Mouse (Mus musculus) cortical plate, adult 2 months (tissue): ENCODE results near the gene S100pbp. TPM values are rescaled to one million over a fixed set of nuclear protein-coding genes. Genes with fewer than 3 reads are reported as not detected.

Experiments
- H3K27ac ChIP-seq: fragments of 200-500 bp; 2 replicates; pipeline ENCODE4 v1.5.1; 2012; ENCODE audit warnings: low read length, control low read depth, inconsistent platforms; ENCODE audit not compliant: insufficient read depth
- H3K4me1 ChIP-seq: fragments of 200-500 bp; 2 replicates; pipeline ENCODE4 v1.6.1; 2011; ENCODE audit warnings: low read length; ENCODE audit not compliant: control insufficient read depth, insufficient read depth
- H3K4me3 ChIP-seq: fragments of 200-500 bp; 2 replicates; pipeline ENCODE4 v1.5.1; 2011; ENCODE audit warnings: mild to moderate bottlenecking, low read length, control low read depth; ENCODE audit not compliant: insufficient read depth
- CTCF ChIP-seq: fragments of 200-500 bp; IDR thresholded peaks from 2 replicates; pipeline ENCODE4 v1.5.1; 2011; ENCODE audit warnings: mild to moderate bottlenecking, control low read depth, low read length; ENCODE audit not compliant: insufficient read depth; ENCODE audit errors: extremely low read depth
- POLR2A ChIP-seq: fragments of 200-500 bp; IDR thresholded peaks from 2 replicates; pipeline ENCODE4 v1.6.1; 2011; ENCODE audit warnings: mild to moderate bottlenecking, low read length, control low read depth; ENCODE audit not compliant: insufficient read depth; ENCODE audit errors: extremely low read depth
- polyA plus RNA-seq: library from polyadenylated mRNA; depleted of rRNA; stranded (reverse); fragments of >200 nt; gene quantifications from 2 replicates; pipeline ENCODE4 v1.2.3, GENCODE M21; 2012

Gene S100pbp
- polyA plus RNA-seq, 1 experiment: 24.3 TPM

DNA sequence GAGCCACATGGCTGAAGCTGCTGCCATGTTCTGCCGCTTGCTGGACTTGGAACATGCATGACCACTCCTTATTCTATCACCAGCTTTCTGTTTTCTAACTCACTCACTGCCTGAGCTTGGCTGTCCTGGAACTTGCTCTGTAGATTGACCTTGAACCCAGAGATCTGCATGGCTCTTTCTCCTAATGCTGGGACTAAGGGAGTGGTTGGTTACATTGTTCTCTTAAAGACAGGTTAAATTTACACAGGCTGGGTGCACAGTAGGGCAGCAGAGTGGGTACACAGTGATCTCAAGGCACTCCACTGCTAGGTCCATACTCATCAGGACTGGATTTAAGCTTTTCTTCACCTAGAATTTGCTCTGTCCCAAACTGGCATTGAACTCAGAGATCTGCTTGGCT is 4.8 kb upstream of the S100pbp start:
- Histone ChIP-seq H3K27ac (no peak overlapping the region), H3K4me1 (0 out of 2 replicates have a peak, but pooled peaks cover 2% of the 10 kb centered on the region)
- TF ChIP-seq POLR2A (no peak), CTCF (no peak)

DNA sequence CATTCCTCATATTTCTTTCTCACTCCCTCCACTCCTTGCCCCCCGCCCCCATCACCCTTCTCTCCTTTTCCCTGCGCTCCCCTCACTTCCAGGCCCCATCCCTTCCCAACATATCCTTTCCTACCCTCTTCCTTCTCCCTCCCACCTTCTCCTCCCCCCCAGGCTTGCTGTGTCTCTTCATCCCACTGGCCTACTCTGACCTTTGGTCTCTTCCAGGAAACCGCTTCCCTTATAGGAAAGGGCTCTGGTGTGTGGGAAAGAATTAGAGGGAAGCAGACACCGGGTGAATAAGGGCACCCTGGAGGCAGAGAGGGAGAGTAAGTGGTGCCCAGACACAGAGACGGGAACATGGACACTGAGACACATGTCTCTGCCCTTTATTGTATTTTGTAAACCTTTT is 2.2 kb upstream of the S100pbp start:
- TF ChIP-seq CTCF (no peak), POLR2A (no peak)
- Histone ChIP-seq H3K27ac (no peak overlapping the region), H3K4me3 (no peak overlapping the region; the same call in 1 of the 2 replicates), H3K4me1 (peaks cover 2% of the 10 kb centered on the region; the same call in 1 of the 2 replicates)

More for the DNA sequence above, 4.8 kb upstream of the S100pbp start:
- H3K4me3 ChIP-seq: no peak overlapping the region

GRCm38 (mm10) chr4:129190538-129190937 is 1.0 kb upstream of the S100pbp start:
- TF ChIP-seq CTCF (no peak), POLR2A (no peak)
- Histone ChIP-seq H3K4me3 (peak overlapping the region; percentile 67), H3K4me1 (peaks cover 2% of the 10 kb centered on the region; the same call in 1 of the 2 replicates), H3K27ac (no peak overlapping the region)

GRCm38 (mm10) chr4:129188803-129189541 is 555 bp downstream of the S100pbp start:
- Histone ChIP-seq H3K4me1 (peaks cover 5% of the 10 kb centered on the region; the same call in 1 of the 2 replicates), H3K27ac (peak overlapping the region; percentile 24), H3K4me3 (peak overlapping the region; percentile 67)
- no peak for TF ChIP-seq POLR2A
- no peak for TF ChIP-seq CTCF

GRCm38 (mm10) chr4:129188041-129188659 is 1.4 kb downstream of the S100pbp start:
- Histone ChIP-seq H3K4me1 (peaks cover 5% of the 10 kb centered on the region; the same call in 1 of the 2 replicates), H3K27ac (no peak overlapping the region), H3K4me3 (peak overlapping the region; percentile 67)
- TF ChIP-seq CTCF (no peak), POLR2A (no peak)

DNA sequence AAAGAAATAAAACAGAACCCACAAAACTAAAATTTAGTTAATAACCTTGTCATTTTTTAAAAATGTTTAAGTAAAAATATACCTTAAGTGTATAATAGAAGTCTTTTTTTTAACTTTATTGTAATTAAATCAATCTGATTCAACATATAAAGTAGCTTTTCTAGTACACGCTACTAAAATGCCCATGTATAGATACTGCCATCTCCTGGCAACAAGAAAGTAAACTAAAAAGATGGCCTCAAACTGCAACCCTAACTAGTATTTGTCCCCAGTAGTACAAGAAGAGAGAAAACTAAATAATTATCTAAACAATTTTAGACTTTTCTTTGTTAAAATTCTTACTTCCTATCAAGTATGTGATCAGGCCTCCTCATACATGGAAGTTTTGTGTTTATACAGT is 10.0 kb downstream of the S100pbp start:
- TF ChIP-seq POLR2A (no peak), CTCF (no peak)
- H3K4me1 ChIP-seq: peaks cover 3% of the 10 kb centered on the region; the same call in 1 of the 2 replicates
- no peak overlapping the region for H3K4me3 ChIP-seq
- H3K27ac ChIP-seq: no peak overlapping the region

DNA sequence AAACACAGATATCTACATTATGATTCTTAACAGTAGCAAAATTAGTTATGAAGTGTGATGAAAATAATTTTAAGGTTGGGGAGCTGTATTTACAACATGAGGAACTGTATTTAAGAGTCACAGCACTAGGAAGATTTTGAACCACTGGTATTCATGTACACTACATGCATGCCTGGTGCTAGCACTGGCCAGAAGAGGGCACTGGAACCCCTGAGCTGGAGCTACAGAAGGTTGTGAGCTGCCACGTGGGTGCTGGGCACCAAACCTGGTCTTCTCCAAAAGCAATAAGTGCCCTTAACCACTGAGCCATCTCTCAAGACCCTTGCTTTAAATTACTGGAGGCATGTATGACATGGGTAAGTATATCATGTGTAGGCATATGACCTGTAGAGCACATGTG is 17.0 kb downstream of the S100pbp start:
- no peak overlapping the region for H3K27ac ChIP-seq
- no peaks in the 10 kb centered on the region for H3K4me1 ChIP-seq
- H3K4me3 ChIP-seq: no peak overlapping the region
- no peak for TF ChIP-seq POLR2A
- TF ChIP-seq CTCF: no peak

- H3K4me3 ChIP-seq: no peak overlapping the region
- H3K27ac ChIP-seq: no peak overlapping the region
- TF ChIP-seq CTCF (no peak), POLR2A (no peak)
- H3K4me1 ChIP-seq: no peaks in the 10 kb centered on the region; the same call in 1 of the 2 replicates
Observed at GRCm38 (mm10) chr4:129161581-129162255, 27.8 kb downstream of the S100pbp start.

GRCm38 (mm10) chr4:129161076-129161475 is 28.5 kb downstream of the S100pbp start:
- no peak overlapping the region for H3K4me3 ChIP-seq
- H3K4me1 ChIP-seq: no peaks in the 10 kb centered on the region; the same call in 1 of the 2 replicates
- no peak overlapping the region for H3K27ac ChIP-seq
- TF ChIP-seq CTCF (no peak), POLR2A (no peak)

DNA sequence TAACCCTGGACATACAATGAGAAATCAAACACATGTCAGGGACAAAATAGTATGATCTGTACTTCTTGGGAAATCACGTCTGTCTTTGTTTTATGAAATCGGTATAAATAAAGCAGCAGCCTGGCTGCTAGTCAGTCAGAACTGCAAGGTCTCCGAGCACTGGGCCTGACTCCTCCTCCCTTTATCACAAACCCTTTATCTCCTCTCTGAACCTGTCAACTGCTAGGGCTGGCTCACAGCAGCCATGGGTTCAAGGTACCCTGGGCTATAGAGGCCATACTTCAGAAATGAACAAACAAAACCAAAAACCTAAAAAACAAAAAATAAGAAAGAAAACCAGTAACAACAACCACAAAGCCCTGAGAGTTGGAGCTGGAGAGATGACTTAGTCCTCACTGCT is 31.0 kb downstream of the S100pbp start:
- H3K27ac ChIP-seq: no peak overlapping the region

More for the DNA sequence above, 31.0 kb downstream of the S100pbp start:
- Histone ChIP-seq H3K4me3 (no peak overlapping the region), H3K4me1 (no peaks in the 10 kb centered on the region; the same call in 1 of the 2 replicates)
- no peak for TF ChIP-seq CTCF
- TF ChIP-seq POLR2A: no peak
